Mouse (Mus musculus) spleen, postnatal 4 days (tissue): ENCODE measurements around the gene Col18a1.

ENCODE experiments used
- DNase-seq, 2 experiments: peaks; one replicate each; pipeline ENCODE4 v3.0.0; 2022; ENCODE audit warnings: low spot score in 2 of 2

Gene Col18a1

GRCm38 (mm10) chr10:77165963-77166717 lies at the start of gene Col18a1:
Gene Col18a1 (minus strand): TSS chr10:77166548.
- peak in 1 of 2 experiments; percentile 68 for DNase-seq

DNA sequence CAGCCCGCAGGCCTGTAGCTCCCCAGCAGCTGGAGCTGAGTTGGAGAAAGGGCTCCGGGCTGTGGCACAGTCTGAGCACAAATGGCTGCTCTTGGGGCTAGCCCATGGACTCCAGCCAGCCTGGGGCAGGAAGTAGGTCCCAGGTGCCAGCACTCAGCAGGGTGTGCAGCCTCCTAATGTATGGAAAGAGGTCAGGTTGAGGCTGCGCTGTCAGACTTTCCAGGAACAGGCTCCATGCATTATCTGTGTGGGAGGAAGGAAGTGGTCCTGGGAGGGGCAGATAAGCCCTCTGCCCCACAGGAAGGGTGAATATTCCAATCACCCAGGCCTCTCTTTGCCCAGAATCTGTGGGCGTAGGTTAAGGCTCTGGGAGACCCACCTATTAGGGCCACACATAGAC lies 49.3 kb upstream of the Col18a1 start:
- no peak for DNase-seq

- DNase-seq = no peak
Observed at GRCm38 (mm10) chr10:77214586-77214985, 48.2 kb upstream of the Col18a1 start.

DNA sequence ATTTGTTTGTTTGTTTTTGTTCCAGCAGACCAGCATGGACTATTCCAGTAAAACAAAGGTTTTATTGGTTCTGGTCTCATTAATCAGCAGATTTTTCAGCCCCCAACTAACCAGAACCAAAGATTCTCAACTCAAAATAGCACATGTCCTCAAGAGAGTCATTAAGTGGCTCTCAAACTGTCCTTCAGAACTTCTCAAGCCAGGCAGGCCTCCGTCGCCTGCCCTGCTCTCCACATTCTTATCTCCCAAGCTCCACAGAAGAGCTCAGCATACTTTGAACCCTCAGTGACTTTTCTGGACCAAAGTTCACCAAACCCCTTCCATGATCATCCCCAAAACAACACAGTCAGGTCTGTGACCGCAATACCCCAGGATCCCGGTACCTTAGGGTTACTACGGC lies 47.1 kb upstream of the Col18a1 start:
- no peak for DNase-seq

- DNase-seq = no peak
Observed at GRCm38 (mm10) chr10:77212354-77213120, 46.2 kb upstream of the Col18a1 start.

GRCm38 (mm10) chr10:77211116-77211570 lies 44.8 kb upstream of the Col18a1 start:
- no peak for DNase-seq

DNA sequence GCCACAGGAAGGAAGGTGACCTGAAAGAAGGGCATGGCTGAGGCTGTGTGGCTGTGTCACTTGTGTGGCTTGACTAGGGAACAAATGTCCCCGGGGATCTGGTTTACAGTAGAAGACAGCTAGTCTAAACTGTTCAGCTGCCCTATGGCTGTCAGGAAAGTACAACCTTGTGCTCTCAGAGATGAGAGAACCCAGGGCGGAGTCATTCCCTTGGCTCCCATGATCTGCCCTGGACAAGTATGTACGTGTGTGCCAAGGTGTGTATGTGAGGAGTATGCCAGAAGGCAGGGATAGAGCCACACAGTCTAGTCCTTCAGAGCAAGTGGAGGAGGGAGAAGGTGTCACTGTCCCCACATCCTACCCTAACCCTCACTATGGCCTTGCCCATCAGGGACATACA lies 44.3 kb upstream of the Col18a1 start:
- no peak for DNase-seq

DNA sequence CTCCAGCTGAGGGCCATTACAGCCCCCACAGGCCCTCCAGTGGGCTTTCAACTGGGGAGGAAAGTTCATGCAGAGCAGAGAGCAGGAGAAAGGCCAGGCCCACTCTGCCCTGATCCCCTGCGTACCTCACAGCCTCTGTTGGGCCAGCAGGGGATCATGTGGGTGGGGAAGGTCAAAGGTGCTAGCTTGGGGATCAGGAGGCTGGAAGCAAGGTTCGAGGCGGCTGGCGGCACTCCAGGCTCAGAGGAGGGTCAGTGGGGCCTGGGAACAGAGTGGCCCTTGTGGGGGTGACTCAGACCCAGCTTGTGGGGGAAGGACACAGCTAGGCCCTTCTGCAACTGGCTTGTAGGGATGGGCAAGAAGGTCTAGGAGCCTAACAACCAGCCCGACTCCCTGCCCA lies 42.9 kb upstream of the Col18a1 start:
- DNase-seq = no peak

- DNase-seq = no peak
Observed at GRCm38 (mm10) chr10:77206565-77207079, 40.3 kb upstream of the Col18a1 start.

DNA sequence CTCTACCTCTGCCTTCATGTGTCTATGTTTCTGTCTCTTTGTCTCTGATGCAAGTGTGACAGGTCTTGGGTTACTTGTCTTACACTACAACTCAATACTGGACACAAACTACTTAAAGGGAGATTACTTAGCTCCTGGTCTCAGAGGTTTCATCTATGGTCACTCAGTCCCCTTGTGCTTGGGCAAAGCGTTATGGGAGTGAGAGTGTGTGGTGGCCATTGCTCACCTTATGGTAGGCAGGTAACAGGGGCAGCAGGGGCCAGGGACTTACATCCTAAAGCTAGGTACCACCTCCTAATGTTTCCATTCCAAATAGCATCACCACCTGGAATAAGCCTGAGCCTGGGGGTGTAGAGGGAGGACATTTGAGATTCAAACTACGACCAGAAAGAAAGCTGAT lies 39.8 kb upstream of the Col18a1 start:
- DNase-seq = no peak

DNA sequence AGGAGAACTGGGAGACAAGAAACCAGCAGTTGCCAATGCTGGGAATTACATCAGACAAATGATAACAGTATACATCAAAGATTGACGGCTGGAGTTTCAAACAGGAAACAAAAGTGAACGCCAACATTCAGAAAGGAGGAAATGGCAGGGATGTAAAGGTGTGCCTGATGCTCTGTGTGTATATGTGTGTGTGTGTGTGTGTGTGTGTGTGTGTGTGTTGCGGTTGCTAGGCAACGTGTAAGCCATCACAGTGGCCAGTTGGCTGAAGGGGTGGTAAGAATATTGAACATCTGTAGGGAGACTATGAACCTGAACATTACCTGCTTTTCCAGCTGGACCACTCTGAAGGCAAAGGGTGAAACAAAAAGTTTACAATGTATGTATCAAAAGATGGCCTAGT lies 37.6 kb upstream of the Col18a1 start:
- no peak for DNase-seq

- DNase-seq = no peak
Observed at GRCm38 (mm10) chr10:77201919-77202318, 35.6 kb upstream of the Col18a1 start.

DNA sequence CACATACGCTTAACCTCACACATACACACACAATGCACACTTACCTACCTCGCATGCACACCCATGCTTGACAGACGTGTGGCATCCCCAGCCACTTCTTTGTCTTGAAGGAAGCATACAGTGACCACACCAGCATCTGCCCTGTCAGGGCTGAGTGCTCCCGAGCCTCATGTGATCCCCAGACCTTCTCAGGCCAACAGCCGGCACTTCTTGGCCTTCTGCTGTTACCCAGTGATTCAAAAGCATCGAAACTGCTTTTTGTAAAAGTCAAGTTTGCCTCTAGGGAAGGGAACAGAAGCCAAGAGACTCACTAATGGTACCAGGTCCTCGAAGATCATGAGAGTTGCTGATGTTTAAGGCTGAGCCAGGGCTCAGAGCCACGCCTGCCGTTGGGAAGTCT lies 33.9 kb upstream of the Col18a1 start:
- no peak for DNase-seq

DNA sequence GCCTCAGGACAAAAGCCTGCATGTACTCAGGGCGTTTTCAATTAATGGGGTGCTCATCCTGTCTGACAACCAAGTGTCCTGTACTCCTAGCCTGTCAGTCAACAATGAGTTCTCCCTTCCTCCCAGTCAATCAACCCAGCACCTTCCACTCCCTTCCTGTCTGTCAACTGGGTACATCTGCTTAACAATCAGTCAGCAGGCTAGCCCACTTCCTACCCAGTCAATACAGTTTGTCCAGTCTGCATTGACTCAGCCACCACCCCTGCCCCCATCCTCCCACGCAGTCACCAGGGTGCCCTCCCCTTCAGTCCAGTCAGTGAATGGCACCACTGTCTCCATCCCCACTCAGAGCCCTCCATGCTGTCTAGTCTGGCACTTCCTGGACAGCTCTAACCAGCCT lies 32.9 kb upstream of the Col18a1 start:
- no peak for DNase-seq

DNA sequence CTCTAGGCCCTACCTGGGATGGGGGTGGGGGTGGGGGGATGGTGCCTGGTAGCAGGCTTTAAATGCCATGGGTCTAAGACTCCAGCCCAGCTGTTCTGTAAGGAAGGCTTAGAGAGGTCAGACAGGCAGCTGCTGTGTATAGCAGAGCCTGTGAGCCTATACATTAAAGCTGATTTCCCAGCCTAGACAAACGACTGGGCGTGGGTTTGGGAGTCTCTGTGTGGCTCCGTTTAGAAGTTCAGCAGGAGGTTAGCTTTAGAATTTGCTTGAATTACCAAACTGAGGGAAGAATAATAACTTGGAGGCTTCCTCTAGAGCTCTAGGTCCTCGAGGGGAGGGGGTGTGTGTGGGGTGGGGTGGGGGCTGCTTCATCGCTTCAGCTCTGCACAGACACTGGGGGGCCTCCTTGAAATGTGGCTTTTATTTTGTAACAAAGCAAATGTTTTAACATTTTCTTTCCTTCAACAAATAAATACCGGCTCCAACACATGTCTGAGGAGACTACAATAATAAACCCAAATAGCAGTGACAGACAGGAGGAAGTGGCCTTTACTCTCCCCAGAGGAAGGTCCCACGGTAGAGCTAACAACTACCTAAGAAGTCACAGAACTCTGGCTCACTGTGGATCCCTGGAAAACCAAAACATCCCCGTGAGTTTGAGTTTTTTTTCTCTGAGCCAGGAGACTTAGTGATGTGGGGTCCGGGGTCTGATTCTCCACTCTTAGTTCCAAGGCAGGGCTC lies 31.3 kb upstream of the Col18a1 start:
- no peak for DNase-seq

DNA sequence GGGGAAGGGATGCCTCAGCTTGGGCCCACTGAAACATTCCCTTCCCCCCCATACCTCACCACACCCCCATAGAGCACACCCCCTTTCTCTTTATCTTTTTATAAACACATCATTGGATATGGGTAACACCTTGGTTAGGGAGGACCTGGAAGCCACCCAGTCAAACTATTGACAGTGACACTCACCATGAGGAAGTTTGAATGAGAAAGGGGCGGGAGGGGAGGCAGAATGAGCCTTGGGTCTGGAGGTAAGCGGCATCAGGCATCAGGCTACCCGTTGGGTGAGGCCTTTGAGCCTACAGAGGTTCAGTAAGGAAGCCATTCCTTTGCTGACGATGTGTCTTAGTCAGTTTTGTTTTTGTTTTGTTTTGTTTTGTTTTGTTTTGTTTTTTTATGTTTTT lies 30.3 kb upstream of the Col18a1 start:
- DNase-seq = no peak

- DNase-seq = no peak
Observed at GRCm38 (mm10) chr10:77196115-77196514, 29.8 kb upstream of the Col18a1 start.

DNA sequence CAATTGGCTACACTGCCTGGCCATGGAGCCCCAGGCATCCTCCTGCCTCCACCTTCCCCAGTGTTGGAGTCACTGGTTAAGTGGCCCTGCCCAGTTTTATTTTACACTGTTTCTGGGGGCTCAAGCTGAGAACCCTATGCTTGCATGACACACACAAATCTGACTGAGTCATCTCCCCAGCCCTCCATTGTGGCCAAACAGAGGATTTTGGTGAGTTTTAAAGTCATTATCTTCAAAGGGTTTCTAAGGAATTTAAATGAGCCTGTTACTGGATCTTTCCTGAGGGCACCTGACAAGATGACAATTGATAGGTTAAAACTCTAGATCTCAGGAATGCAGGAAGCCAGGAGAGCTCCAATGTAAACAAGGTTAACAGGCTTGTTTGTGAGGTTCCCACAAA lies 27.1 kb upstream of the Col18a1 start:
- DNase-seq = no peak

- no peak for DNase-seq
Observed at GRCm38 (mm10) chr10:77192745-77193144, 26.4 kb upstream of the Col18a1 start.

DNA sequence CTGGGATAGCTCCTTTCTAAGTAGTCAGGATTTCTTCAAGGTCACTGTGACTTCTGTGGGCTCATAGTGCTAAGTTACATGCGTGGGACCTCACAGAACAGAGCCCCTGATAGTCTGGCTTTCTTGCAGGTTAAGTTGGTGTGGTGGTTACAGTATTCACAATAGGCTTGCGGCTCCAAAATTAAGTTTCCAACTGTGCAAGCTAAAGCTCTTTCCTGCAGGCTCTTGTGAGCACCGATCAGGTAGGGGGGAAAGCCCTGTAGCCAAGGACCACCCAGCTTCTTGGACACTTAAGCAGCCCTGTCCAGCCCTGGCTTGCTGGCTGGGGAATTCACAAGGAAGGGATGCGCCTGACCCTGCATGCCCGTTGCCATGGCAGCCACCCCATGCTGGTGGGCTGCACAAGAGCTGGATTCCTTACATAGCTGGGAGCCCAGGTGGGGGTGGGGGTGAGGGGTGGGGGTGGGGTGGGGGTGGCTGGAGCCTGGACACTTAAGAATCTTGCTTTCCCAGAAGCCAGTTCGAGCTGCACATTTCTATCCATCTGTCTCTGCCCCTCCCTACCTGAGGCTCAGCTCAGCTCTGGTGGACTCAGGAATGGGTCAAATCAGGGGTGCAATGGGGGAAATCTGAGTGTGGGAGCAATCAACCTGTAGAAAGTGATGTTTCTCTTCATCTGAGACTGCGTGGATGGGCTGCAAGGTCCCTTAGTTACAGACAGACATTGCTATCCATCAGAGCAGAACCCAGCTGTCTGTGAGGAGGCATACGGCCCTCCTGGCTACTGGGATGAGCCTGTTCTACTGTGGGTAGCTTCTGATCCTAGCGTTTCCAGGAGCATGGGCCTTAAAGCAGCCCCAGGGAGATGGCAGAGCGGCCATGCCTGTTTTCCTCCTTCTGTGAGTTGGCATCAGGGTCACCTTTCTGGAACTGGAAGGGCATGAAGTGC lies 24.9 kb upstream of the Col18a1 start:
- DNase-seq = no peak

DNA sequence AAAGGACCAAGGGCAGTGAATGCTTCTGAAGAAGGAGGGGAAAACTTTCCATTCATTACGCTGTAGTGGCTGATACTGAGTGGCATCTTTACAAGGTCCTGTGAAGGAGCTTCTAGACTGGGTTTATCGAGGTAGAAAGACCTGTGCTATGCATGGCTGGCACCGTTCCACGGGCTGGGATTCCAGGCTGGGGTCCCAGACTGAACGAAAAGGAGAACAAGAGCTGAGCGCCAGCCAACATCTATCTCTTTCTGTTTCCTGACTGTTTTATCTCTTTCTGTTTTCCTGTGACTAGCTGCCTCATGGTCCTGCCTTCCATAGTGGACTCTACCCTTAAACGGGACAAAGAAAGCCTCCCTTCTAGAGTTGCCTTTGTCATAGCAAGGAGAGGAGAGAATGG lies 21.1 kb upstream of the Col18a1 start:
- no peak for DNase-seq
